Mouse (Mus musculus) midbrain, embryonic 13.5 days (tissue): ENCODE measurements around the gene Hibadh. TPM values are rescaled to one million over a fixed set of nuclear protein-coding genes. Genes with fewer than 3 reads are reported as not detected.

Experiments
- ATAC-seq: fragments of 200-750 bp; cut with Nextera tagmentation; 2 replicates; pipeline ENCODE4 v1.8.0; 2017; ENCODE audit warnings: mild to moderate bottlenecking, moderate TSS enrichment, moderate library complexity
- H3K27ac ChIP-seq: fragments of 300-500 bp; sonication (generic); 2 replicates; pipeline ENCODE4 v1.5.1; 2015; ENCODE audit warnings: inconsistent platforms, mild to moderate bottlenecking, moderate library complexity
- H3K27me3 ChIP-seq: fragments of 300-500 bp; sonication (generic); 2 replicates; pipeline ENCODE4 v1.6.1; 2015; ENCODE audit warnings: mild to moderate bottlenecking, inconsistent platforms
- H3K36me3 ChIP-seq: fragments of 300-500 bp; sonication (generic); 2 replicates; pipeline ENCODE4 v1.6.1; 2015; ENCODE audit warnings: mild to moderate bottlenecking, inconsistent platforms
- H3K4me1 ChIP-seq: fragments of 300-500 bp; sonication (generic); replicated peaks from 2 replicates; pipeline ENCODE4 v1.6.1; 2015; ENCODE audit warnings: inconsistent platforms
- H3K4me2 ChIP-seq: fragments of 300-500 bp; sonication (generic); replicated peaks from 2 replicates; pipeline ENCODE4 v1.6.1; 2015; ENCODE audit warnings: moderate library complexity, mild to moderate bottlenecking, inconsistent platforms
- H3K4me3 ChIP-seq: fragments of 300-500 bp; sonication (generic); replicated peaks from 2 replicates; pipeline ENCODE4 v1.5.1; 2015; ENCODE audit warnings: mild to moderate bottlenecking, inconsistent platforms
- H3K9ac ChIP-seq: fragments of 300-500 bp; sonication (generic); replicated peaks from 2 replicates; pipeline ENCODE4 v1.6.1; 2015; ENCODE audit warnings: mild to moderate bottlenecking, inconsistent platforms
- H3K9me3 ChIP-seq: fragments of 300-500 bp; sonication (generic); 2 replicates; pipeline ENCODE4 v1.6.1; 2016; ENCODE audit warnings: mild to moderate bottlenecking, inconsistent platforms
- WGBS: fragments of 180-500 bp; shearing (Covaris S2); methylation state at CpG from one replicate; pipeline ENCODE4 v1.1.7; 2015; 5-methylcytosine and 5-hydroxymethylcytosine counted together
- polyA plus RNA-seq: library from polyadenylated mRNA; unstranded; fragments of >200 nt; fragmentation: Nextera tagmentation; extraction: Ambion mirVana; gene quantifications from 2 replicates; pipeline ENCODE4 v1.2.1, GENCODE M21; 2015

Hibadh gene
- polyA plus RNA-seq, 1 experiment from 2014 or later, result 55.0 TPM

GRCm38 (mm10) chr6:52601117-52601516, 39.1 kb downstream of the Hibadh start:
- H3K36me3 ChIP-seq, result no peaks in the 10 kb centered on the region
- no peaks in the 10 kb centered on the region for H3K4me1 ChIP-seq
- WGBS, result 66% methylated on average over 4 of the region's 4 CpGs
- H3K27ac ChIP-seq, result no peak overlapping the region
- H3K27me3 ChIP-seq, result no peaks in the 10 kb centered on the region
- H3K9ac ChIP-seq, result no peak overlapping the region
- no peak overlapping the region for H3K4me3 ChIP-seq
- no peaks in the 10 kb centered on the region for H3K9me3 ChIP-seq
- no peak overlapping the region for H3K4me2 ChIP-seq
- ATAC-seq, result no peak

GRCm38 (mm10) chr6:52594752-52595151, 45.4 kb downstream of the Hibadh start:
- H3K27ac ChIP-seq, result no peak overlapping the region
- no peaks in the 10 kb centered on the region for H3K4me1 ChIP-seq
- no peak overlapping the region for H3K9ac ChIP-seq
- no peak overlapping the region for H3K4me2 ChIP-seq
- H3K27me3 ChIP-seq, result no peaks in the 10 kb centered on the region
- ATAC-seq, result no peak
- no peaks in the 10 kb centered on the region for H3K9me3 ChIP-seq
- H3K4me3 ChIP-seq, result no peak overlapping the region
- no peaks in the 10 kb centered on the region for H3K36me3 ChIP-seq
- 86% methylated on average over 1 of the region's 1 CpGs for WGBS

DNA sequence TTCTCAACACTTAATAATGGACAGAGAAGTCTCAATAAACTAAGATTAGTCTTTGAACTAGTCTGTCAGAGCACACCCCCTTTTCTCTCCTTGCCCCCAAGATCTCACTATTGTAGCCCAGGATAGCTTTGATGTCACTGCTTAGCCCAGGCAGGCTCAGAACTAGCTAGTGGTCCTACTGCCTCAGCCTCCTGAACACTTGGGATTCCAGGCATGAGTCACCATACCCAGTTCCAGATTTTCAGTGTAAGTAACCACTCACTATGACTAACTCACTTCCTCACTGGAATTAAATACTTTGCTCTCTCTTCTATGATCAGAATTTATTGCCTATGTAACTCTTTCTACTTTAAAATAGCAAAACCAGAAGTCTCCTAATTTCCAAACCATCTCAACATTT, 53.6 kb downstream of the Hibadh start:
- Histone ChIP-seq H3K4me1 (peaks cover 12% of the 10 kb centered on the region), H3K27me3 (no peaks in the 10 kb centered on the region), H3K4me3 (no peak overlapping the region), H3K27ac (no peak overlapping the region), H3K36me3 (0 out of 2 replicates have a peak, but pooled peaks cover 6% of the 10 kb centered on the region), H3K4me2 (no peak overlapping the region), H3K9me3 (no peaks in the 10 kb centered on the region), H3K9ac (no peak overlapping the region)
- ATAC-seq, result no peak

GRCm38 (mm10) chr6:52584383-52584782, 55.8 kb downstream of the Hibadh start:
- Histone ChIP-seq H3K9me3 (no peaks in the 10 kb centered on the region), H3K4me1 (peaks cover 12% of the 10 kb centered on the region), H3K9ac (no peak overlapping the region), H3K36me3 (0 out of 2 replicates have a peak, but pooled peaks cover 6% of the 10 kb centered on the region), H3K27me3 (no peaks in the 10 kb centered on the region), H3K4me3 (no peak overlapping the region), H3K27ac (no peak overlapping the region; the same call in 1 of the 2 replicates), H3K4me2 (peak overlapping the region; percentile 12; the same call in 1 of the 2 replicates)
- WGBS, result 2% methylated on average over 8 of the region's 8 CpGs
- peak; percentile 95 for ATAC-seq

DNA sequence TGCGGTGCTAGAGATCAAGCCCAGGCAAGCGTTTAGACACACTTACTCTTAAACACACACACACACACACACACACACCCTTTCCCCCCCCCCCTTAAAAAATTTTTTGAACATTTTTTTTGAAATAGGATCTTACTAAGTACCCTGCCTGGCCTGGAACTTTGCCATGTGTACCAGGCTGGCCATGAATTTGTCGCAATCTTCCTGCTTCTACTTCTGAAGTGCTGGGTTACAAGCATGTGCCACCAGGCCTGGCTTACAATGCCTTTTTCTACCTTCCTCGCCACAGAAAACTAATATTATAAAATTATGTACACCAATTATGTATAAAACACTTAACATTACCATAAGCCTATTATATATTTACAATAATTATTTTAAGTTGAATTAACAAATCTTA, 59.1 kb downstream of the Hibadh start:
- 94% methylated on average over 4 of the region's 4 CpGs for WGBS
- no peaks in the 10 kb centered on the region for H3K36me3 ChIP-seq
- no peak for ATAC-seq

DNA sequence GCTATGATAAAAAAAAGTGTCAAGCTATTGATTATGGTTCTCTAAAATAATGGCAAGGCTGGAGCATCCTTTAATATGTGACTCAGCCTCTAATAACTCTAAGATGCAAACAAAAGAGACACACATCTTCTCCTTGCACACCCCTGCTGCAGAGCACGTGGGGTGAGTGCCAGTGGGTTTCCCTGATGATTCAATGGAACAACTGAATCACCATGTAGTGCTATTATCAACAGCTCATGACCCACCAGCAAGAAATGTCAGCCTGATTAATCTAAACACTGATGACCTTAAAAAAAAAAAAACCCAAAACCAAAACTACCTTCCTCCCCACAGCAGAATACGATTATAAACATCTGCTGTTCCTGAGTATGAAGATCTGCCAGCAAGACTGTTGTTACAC, 61.9 kb downstream of the Hibadh start:
- H3K27me3 ChIP-seq, result peaks cover 19% of the 10 kb centered on the region
- H3K4me1 ChIP-seq, result no peaks in the 10 kb centered on the region
- WGBS, result 59% methylated on average over 2 of the region's 2 CpGs
- H3K9ac ChIP-seq, result no peak overlapping the region
- ATAC-seq, result no peak
- no peak overlapping the region for H3K27ac ChIP-seq
- H3K4me2 ChIP-seq, result no peak overlapping the region
- H3K9me3 ChIP-seq, result no peaks in the 10 kb centered on the region
- H3K4me3 ChIP-seq, result no peak overlapping the region
- no peaks in the 10 kb centered on the region for H3K36me3 ChIP-seq

More for the DNA sequence above, 59.1 kb downstream of the Hibadh start:
- Histone ChIP-seq H3K4me2 (no peak overlapping the region), H3K9me3 (no peaks in the 10 kb centered on the region), H3K9ac (no peak overlapping the region), H3K4me1 (peaks cover 12% of the 10 kb centered on the region), H3K27me3 (peaks cover 14% of the 10 kb centered on the region), H3K4me3 (no peak overlapping the region), H3K27ac (no peak overlapping the region)

DNA sequence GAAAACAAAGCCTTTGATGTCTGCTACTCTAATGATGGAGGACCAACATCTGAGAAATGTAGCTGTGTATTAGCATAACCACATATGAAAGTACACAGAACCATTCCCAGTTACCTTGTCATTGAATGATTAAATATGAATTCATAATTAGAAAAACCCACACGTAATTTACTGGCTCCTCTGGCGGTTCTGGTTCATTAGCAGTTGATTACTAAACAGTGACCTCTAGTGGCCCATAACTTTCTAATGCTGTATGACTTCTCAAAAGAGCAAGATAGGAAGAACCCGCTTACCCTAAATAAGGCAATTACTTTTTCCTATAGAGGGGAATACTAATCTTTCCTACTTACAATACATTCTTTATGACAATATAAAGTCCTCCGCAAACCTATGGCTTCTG, 62.9 kb downstream of the Hibadh start:
- Histone ChIP-seq H3K36me3 (no peaks in the 10 kb centered on the region), H3K4me1 (no peaks in the 10 kb centered on the region), H3K27me3 (peaks cover 21% of the 10 kb centered on the region), H3K9ac (no peak overlapping the region), H3K4me3 (no peak overlapping the region), H3K4me2 (no peak overlapping the region), H3K27ac (no peak overlapping the region), H3K9me3 (no peaks in the 10 kb centered on the region)
- 20% methylated on average over 4 of the region's 4 CpGs for WGBS
- no peak for ATAC-seq

DNA sequence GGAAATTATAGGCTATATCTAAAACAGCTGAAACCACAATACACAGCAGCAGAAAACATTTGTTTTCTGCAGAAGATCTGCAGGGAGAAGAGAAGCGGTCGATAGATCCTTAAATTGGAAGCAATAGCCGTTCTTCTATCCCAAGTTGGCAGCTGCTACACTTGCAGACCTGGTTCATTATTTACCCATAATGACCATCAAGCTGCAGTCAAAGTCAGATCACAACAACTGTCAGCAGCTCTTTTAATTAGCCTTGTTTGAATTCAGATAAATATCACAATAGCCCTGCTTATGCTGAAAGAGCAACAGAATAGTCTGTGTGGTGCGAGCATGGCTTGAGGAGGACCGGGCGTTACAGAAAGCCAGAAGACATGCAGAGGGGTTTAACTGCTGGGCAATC, 71.5 kb downstream of the Hibadh start:
- Histone ChIP-seq H3K27ac (no peak overlapping the region), H3K4me3 (no peak overlapping the region), H3K27me3 (peaks cover 29% of the 10 kb centered on the region), H3K4me2 (no peak overlapping the region), H3K9ac (no peak overlapping the region), H3K9me3 (no peaks in the 10 kb centered on the region), H3K36me3 (no peaks in the 10 kb centered on the region), H3K4me1 (peaks cover 31% of the 10 kb centered on the region)
- WGBS, result 63% methylated on average over 6 of the region's 6 CpGs
- no peak for ATAC-seq

DNA sequence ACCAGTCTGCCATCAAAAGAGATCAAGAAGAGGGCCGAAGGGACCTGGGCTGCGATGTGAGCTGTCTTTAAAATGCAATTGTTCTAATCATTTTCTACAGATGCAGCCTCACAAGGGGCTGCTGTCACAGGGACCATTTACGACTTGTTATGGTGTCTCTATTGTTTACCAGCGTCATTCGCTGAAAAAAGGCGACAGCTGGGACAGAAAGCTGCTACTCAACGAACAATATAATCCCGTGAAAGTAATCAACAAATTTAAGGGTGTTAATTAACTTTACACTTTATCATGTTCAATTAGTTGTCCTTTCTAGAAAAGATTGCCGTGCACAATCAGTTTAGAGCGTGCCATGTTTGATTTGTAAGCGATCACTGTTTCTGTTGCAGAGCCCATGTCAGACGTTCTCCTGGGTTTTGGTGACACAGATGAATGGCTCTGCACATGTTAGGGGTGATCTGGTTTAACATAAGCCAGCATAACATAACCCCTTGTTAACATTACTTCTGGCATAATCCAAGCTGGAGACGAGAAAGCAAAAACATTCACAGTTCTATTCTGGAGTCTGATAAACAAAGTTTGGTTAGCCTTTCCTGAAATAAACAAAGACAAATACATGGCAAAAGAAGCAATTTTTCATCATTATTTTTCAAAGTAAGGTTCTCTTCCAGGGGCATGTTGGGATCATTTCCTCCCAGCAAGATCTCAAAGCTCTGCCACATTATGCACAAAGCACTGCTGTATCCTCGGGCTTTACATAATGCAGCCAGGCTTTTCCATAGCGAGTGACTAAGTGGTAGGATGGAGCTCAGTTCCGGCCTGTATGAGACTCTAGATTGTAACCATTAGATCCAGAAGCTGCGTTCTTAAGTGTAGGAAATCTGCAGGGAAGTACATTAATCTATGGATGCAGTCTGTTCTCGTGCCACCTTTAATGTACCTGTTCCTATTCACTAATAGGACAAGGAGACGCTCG, 72.6 kb downstream of the Hibadh start:
- peak overlapping the region; percentile 25; the same call in 1 of the 2 replicates for H3K27ac ChIP-seq
- WGBS, result 31% methylated on average over 20 of the region's 20 CpGs
- H3K9ac ChIP-seq, result no peak overlapping the region
- peak; percentile 65 for ATAC-seq
- no peak overlapping the region for H3K4me3 ChIP-seq
- H3K9me3 ChIP-seq, result no peaks in the 10 kb centered on the region
- H3K4me1 ChIP-seq, result peaks cover 31% of the 10 kb centered on the region
- H3K4me2 ChIP-seq, result no peak overlapping the region
- H3K27me3 ChIP-seq, result peaks cover 30% of the 10 kb centered on the region
- no peaks in the 10 kb centered on the region for H3K36me3 ChIP-seq

DNA sequence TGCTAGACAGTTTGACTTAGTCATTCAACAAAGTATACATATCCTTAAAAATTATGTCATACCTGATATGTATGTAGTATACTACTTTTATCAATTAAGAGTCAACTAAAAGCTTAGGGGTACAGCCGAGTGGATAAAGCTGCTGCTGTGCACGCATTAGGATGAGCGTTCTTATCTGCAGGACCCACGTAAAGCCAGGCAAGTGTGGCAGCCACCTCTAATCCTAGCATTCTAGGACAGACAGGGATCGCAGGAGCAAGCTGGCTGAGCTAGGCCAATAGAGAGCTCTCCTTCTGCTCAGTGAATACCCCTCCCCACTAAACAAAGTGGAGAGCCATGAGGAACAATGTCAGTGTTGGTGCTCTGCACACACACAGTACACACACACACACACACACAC, 75.0 kb downstream of the Hibadh start:
- no peak for ATAC-seq
- Histone ChIP-seq H3K4me3 (no peak overlapping the region), H3K9me3 (no peaks in the 10 kb centered on the region), H3K27me3 (peaks cover 20% of the 10 kb centered on the region), H3K9ac (no peak overlapping the region), H3K4me2 (no peak overlapping the region), H3K27ac (no peak overlapping the region), H3K4me1 (peaks cover 31% of the 10 kb centered on the region), H3K36me3 (no peaks in the 10 kb centered on the region)
- 50% methylated on average over 5 of the region's 5 CpGs for WGBS

DNA sequence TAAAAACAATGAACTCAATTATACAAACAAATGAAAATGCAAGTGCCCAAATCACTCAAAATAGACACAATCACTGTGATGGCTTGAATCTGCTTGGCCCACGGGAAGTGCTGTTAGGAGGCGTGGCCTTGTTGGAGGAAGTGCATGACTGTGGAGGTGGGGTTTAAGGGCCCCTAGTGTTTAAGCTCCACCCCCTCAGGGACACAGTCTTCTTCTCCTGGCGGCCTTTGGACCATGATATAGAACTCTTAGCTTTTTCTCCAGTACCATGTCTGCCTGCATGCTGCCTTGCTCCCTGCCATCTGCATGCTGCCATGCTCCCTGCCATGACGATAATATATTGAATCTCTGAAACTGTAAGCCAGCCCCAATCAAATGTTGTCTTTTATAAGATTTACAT, 77.2 kb downstream of the Hibadh start:
- ATAC-seq, result no peak
- Histone ChIP-seq H3K36me3 (no peaks in the 10 kb centered on the region), H3K27me3 (peaks cover 12% of the 10 kb centered on the region), H3K27ac (no peak overlapping the region), H3K4me1 (peaks cover 20% of the 10 kb centered on the region), H3K4me2 (no peak overlapping the region), H3K9me3 (no peaks in the 10 kb centered on the region), H3K9ac (no peak overlapping the region), H3K4me3 (no peak overlapping the region)
- 87% methylated on average over 4 of the region's 4 CpGs for WGBS

DNA sequence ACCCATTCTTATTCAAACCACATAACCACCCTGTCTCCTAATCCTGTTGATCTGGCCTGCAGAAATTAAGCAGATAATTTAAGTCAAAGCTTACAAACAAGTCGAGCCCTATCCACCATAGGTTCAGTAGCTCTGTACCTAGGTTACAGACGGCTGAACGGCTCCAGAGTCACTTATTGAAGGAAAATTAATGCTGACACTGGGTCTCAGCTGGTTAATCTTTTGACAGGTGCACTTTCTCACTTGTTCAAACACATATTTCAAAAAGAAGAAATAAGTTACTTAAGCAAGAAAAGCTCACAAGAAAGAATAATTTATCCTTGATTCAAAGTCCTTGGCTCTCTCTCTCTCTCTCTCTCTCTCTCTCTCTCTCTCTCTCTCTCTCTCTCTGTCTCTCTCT, 81.1 kb downstream of the Hibadh start:
- Histone ChIP-seq H3K4me2 (no peak overlapping the region), H3K9ac (no peak overlapping the region), H3K9me3 (no peaks in the 10 kb centered on the region), H3K36me3 (no peaks in the 10 kb centered on the region), H3K27ac (no peak overlapping the region), H3K27me3 (peaks cover 7% of the 10 kb centered on the region), H3K4me3 (no peak overlapping the region), H3K4me1 (no peaks in the 10 kb centered on the region)
- no peak for ATAC-seq
- 63% methylated on average over 3 of the region's 3 CpGs for WGBS
